Mouse (Mus musculus) C2C12 (cell line): ENCODE data around the gene Dennd6b.

Experiments used
- CTCF ChIP-seq: IDR thresholded peaks from one replicate; pipeline ENCODE4 v1.5.1; 2011; ENCODE audit not compliant: control insufficient read depth, insufficient read depth, insufficient read length
- FOSL1 ChIP-seq: IDR thresholded peaks from one replicate; pipeline ENCODE4 v1.8.0; 2011; ENCODE audit warnings: mild to moderate bottlenecking, low read length; ENCODE audit not compliant: poor library complexity, insufficient read depth, severe bottlenecking
- MAX ChIP-seq: IDR thresholded peaks from one replicate; pipeline ENCODE4 v1.6.1; 2011; ENCODE audit warnings: mild to moderate bottlenecking, control low read depth
- MYOD1 ChIP-seq: IDR thresholded peaks from one replicate; pipeline ENCODE4 v1.6.1; 2011; ENCODE audit warnings: low read depth; ENCODE audit not compliant: control insufficient read depth, insufficient read length
- MYOG ChIP-seq: IDR thresholded peaks from one replicate; pipeline ENCODE4 v1.6.1; 2011; ENCODE audit not compliant: control insufficient read depth, insufficient read length; ENCODE audit errors: extremely low read depth
- USF1 ChIP-seq: IDR thresholded peaks from one replicate; pipeline ENCODE4 v1.6.1; 2011; ENCODE audit warnings: low read depth, mild to moderate bottlenecking, control low read depth, moderate library complexity

DNA sequence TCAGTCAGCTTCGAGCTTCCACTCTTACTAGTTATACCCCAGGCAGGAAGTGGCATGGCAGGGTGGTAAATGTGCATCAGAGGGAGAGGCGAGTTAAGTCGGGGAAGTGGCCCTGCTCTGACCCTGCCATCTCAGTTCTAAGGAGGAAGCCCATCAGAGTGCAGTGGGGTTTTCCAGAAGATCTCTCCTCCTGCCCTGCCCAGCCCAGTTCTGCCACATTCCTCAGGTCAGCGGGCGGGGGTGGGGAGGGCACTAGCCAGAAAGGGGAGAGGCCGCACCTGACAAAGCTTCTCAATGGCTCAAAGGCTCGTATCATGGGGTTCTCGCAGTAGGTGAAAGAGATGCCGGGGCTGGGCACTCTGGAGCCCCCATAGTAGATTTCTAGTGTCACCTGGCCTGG lies 34.9 kb downstream of the Dennd6b start:
- TF ChIP-seq CTCF = no peak
- no peak for TF ChIP-seq FOSL1
- TF ChIP-seq MAX = no peak
- no peak for TF ChIP-seq MYOG
- no peak for TF ChIP-seq MYOD1
- no peak for TF ChIP-seq USF1
